8 mouse cellular contexts compared by ENCODE assay signal in genomic region chr2:104027458-104028138, GRCm38 (mm10). TPM values are rescaled to one million over a fixed set of nuclear protein-coding genes. Genes with fewer than 3 reads are reported as not detected.
A peak's percentile ranks its signal among the peaks of the same experiment; 100 is the strongest.
DNase-seq lines count a peak whose midpoint lies in the region; ATAC-seq lines count a peak whose summit lies in the region.

TSS of gene Fbxo3 (plus strand) at chr2:104027721.

- peak within 1 kb of the TSS; percentile 93 for H3K9ac ChIP-seq in forebrain, embryonic 11.5 days (ENCODE audit: low read length)
- H3K9ac ChIP-seq in heart, embryonic 15.5 days = peak within 1 kb of the TSS; percentile 95
- peak within 1 kb of the TSS; percentile 99 for H3K9ac ChIP-seq in liver, embryonic 13.5 days
- peak within 1 kb of the TSS; percentile 93 for H3K9ac ChIP-seq in stomach, embryonic 14.5 days (replicated peaks; ENCODE audit: low read depth, low read length)

- peak; percentile 79 for ATAC-seq in CD4-positive, CD25-positive, alpha-beta regulatory T cell, adult 4 months
- ATAC-seq in forebrain, embryonic 11.5 days (replicated peaks; ENCODE audit: low FRiP score) = peak; percentile 98
- ATAC-seq in heart, embryonic 15.5 days (replicated peaks; ENCODE audit: insufficient number of reproducible peaks, insufficient read depth, low FRiP score, low read depth) = peak; percentile 94
- ATAC-seq in liver, embryonic 13.5 days (ENCODE audit: low read depth) = peak; percentile 92
- ATAC-seq in stomach, embryonic 14.5 days (ENCODE audit: insufficient number of reproducible peaks, insufficient read depth, low FRiP score, low read depth) = peak; percentile 95

- H3K36me3 ChIP-seq in forebrain, embryonic 11.5 days (ENCODE audit: control insufficient read depth, insufficient read depth, low read length) = no peaks in the 10 kb centered on the region
- no peaks in the 10 kb centered on the region for H3K36me3 ChIP-seq in heart, embryonic 15.5 days
- peaks cover 18% of the 10 kb centered on the region for H3K36me3 ChIP-seq in liver, embryonic 13.5 days
- H3K36me3 ChIP-seq in stomach, embryonic 14.5 days (ENCODE audit: control insufficient read depth, insufficient read depth, low read length) = no peaks in the 10 kb centered on the region

- H3K4me3 ChIP-seq in forebrain, embryonic 11.5 days (ENCODE audit: low read depth, low read length) = peak within 1 kb of the TSS; percentile 74
- peak within 1 kb of the TSS; percentile 93 for H3K4me3 ChIP-seq in heart, embryonic 15.5 days
- H3K4me3 ChIP-seq in liver, embryonic 13.5 days (replicated peaks) = peak within 1 kb of the TSS; percentile 86
- H3K4me3 ChIP-seq in stomach, embryonic 14.5 days (ENCODE audit: low read depth, low read length) = peak within 1 kb of the TSS; percentile 99

- H3K27me3 ChIP-seq in forebrain, embryonic 11.5 days (ENCODE audit: control insufficient read depth, insufficient read depth, low read length) = no peaks in the 10 kb centered on the region
- H3K27me3 ChIP-seq in heart, embryonic 15.5 days = no peaks in the 10 kb centered on the region
- no peaks in the 10 kb centered on the region for H3K27me3 ChIP-seq in liver, embryonic 13.5 days
- no peaks in the 10 kb centered on the region for H3K27me3 ChIP-seq in stomach, embryonic 14.5 days (ENCODE audit: control insufficient read depth, insufficient read depth, low read length)

- H3K4me2 ChIP-seq in forebrain, embryonic 11.5 days (ENCODE audit: low read depth, low read length, severe bottlenecking) = peak within 1 kb of the TSS; percentile 88
- peak within 1 kb of the TSS; percentile 64 for H3K4me2 ChIP-seq in heart, embryonic 15.5 days
- peak within 1 kb of the TSS; percentile 69 for H3K4me2 ChIP-seq in liver, embryonic 13.5 days
- H3K4me2 ChIP-seq in stomach, embryonic 14.5 days (replicated peaks; ENCODE audit: low read depth, low read length) = peak within 1 kb of the TSS; percentile 85

- H3K27ac ChIP-seq in forebrain, embryonic 11.5 days (ENCODE audit: low read depth, low read length) = no peak within 1 kb of the TSS
- peak within 1 kb of the TSS; percentile 70 for H3K27ac ChIP-seq in heart, embryonic 15.5 days
- peak within 1 kb of the TSS; percentile 91 for H3K27ac ChIP-seq in liver, embryonic 13.5 days
- peak within 1 kb of the TSS; percentile 74; the same call in 1 of the 2 replicates for H3K27ac ChIP-seq in stomach, embryonic 14.5 days (ENCODE audit: low read length)

- WGBS in forebrain, embryonic 11.5 days = under 1% methylated on average over 44 of the region's 44 CpGs
- WGBS in heart, embryonic 15.5 days = under 1% methylated on average over 43 of the region's 44 CpGs
- under 1% methylated on average over 42 of the region's 44 CpGs for WGBS in liver, embryonic 13.5 days (ENCODE audit: insufficient replicate concordance)
- WGBS in stomach, embryonic 14.5 days = under 1% methylated on average over 42 of the region's 44 CpGs

- DNase-seq in c-Kit-positive CD71-negative TER-119-negative erythroid progenitor cells, embryonic 14.5 days (ENCODE audit: low read depth) = peak; percentile 69
- peak; percentile 96 for DNase-seq in forebrain, embryonic 11.5 days (ENCODE audit: low spot score)
- peak; percentile 86 to 94 for DNase-seq in kidney, postnatal 25 days
- DNase-seq in liver, embryonic 13.5 days = peak; percentile 87
- DNase-seq in natural killer cell, adult 2 months (ENCODE audit: low spot score in 2 of 2) = peak; percentile 78 to 86

- peaks cover 4% of the 10 kb centered on the region; the same call in 1 of the 2 replicates for H3K4me1 ChIP-seq in forebrain, embryonic 11.5 days (replicated peaks; ENCODE audit: control insufficient read depth, insufficient read depth, low read length)
- peaks cover 21% of the 10 kb centered on the region for H3K4me1 ChIP-seq in heart, embryonic 15.5 days (replicated peaks)
- peaks cover 34% of the 10 kb centered on the region for H3K4me1 ChIP-seq in liver, embryonic 13.5 days (replicated peaks)
- peaks cover 14% of the 10 kb centered on the region for H3K4me1 ChIP-seq in stomach, embryonic 14.5 days (ENCODE audit: control insufficient read depth, insufficient read depth, low read length)

- H3K9me3 ChIP-seq in forebrain, embryonic 11.5 days (ENCODE audit: control insufficient read depth, low read length) = no peaks in the 10 kb centered on the region
- H3K9me3 ChIP-seq in heart, embryonic 15.5 days (replicated peaks) = no peaks in the 10 kb centered on the region
- H3K9me3 ChIP-seq in liver, embryonic 13.5 days (replicated peaks) = peaks cover 6% of the 10 kb centered on the region; the same call in 1 of the 2 replicates
- no peaks in the 10 kb centered on the region for H3K9me3 ChIP-seq in stomach, embryonic 14.5 days (ENCODE audit: control insufficient read depth, low read depth, low read length)

RNA-seq across cellular contexts. Expression of gene Fbxo3, which starts in this region (rescaled TPM):
- 10 to 100 TPM; 39.2 to 39.4 TPM for polyA plus RNA-seq in CD4-positive, CD25-positive, alpha-beta regulatory T cell, adult 4 months (2017; shearing (Covaris generic))
- 55.4 and 61.4 TPM in 2 replicates for polyA plus RNA-seq in forebrain, embryonic 11.5 days (2014; fragmentation: Nextera tagmentation; extraction: Ambion mirVana)
- 41.8 and 44.8 TPM in 2 replicates for polyA plus RNA-seq in heart, embryonic 15.5 days (2015; fragmentation: Nextera tagmentation; extraction: Ambion mirVana)
- 50.2 and 61.5 TPM in 2 replicates for polyA plus RNA-seq in liver, embryonic 13.5 days (2015; fragmentation: Nextera tagmentation; extraction: Ambion mirVana)
- 60.1 and 63.2 TPM in 2 replicates for polyA plus RNA-seq in stomach, embryonic 14.5 days (2014; fragmentation: Nextera tagmentation; extraction: Ambion mirVana)
